Mouse (Mus musculus): ENCODE data around the gene Uqcr11.

DNA sequence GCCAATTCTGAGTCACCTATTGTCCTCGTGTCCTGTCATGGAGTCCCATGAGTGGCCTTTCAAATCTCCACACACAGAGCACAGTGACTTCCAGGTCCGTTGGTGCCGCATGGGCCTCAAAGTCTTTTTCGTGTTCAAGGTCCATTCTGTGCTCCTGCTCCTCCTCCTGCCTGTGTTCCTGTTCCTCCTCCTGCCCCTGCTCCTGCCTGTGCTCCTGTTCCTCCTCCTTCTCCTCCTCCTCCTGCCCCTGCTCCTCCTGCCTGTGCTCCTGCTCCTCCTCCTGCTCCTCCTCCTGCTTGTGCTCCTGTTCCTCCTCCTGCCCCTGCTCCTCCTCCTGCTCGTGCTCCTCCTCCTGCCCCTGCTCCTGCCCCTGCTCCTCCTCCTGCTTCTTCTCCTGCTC lies 38.7 kb downstream of the Uqcr11 start:
- TF ChIP-seq POLR2A (IDR thresholded peaks at IDR 0.05; ENCODE audit: borderline replicate concordance, extremely low read depth, low read depth, low read length) (no peak), CTCF (IDR thresholded peaks at IDR 0.05; ENCODE audit: insufficient read depth, low read length) (no peak)

Data from lung, adult 2 months (tissue).